Mouse (Mus musculus) kidney, adult 2 months (tissue): Measurements from ENCODE around the gene Olfr159.

Source experiments
- CTCF ChIP-seq: fragments of 200-500 bp; conservative IDR thresholded peaks from 2 replicates; pipeline ENCODE4 v1.5.1; 2011; ENCODE audit warnings: low read depth, mild to moderate bottlenecking, control low read depth, low read length, moderate library complexity, mixed read lengths; ENCODE audit not compliant: insufficient read depth, insufficient read length
- POLR2A ChIP-seq: fragments of 200-500 bp; IDR thresholded peaks from one replicate; pipeline ENCODE4 v1.6.1; 2011; ENCODE audit warnings: low read depth, low read length, control low read depth

GRCm38 (mm10) chr4:43737144-43737543 is 33.7 kb downstream of the Olfr159 start:
- TF ChIP-seq POLR2A (no peak), CTCF (no peak)
